Mouse (Mus musculus): ENCODE results near the gene Atp2c1. TPM values are rescaled to one million over a fixed set of nuclear protein-coding genes. Genes with fewer than 3 reads are reported as not detected.
A peak's percentile ranks its signal among the peaks of the same experiment; 100 is the strongest.

The Atp2c1 gene
- total and polyA plus RNA-seq, 3 experiments = 45.8 to 60.7 (median 51.7) TPM

- Histone ChIP-seq H3K9me3 (replicated peaks; ENCODE audit: low read length) (no peaks in the 10 kb centered on the region), H3K4me3 (replicated peaks in 1 of 3; ENCODE audit: low read depth in 2 of 3, low read length in 2 of 3, poor library complexity in 1 of 3) (no peak overlapping the region), H3K4me2 (ENCODE audit: insufficient read depth, low read depth, poor library complexity, severe bottlenecking) (no peak overlapping the region), H3K27me3 (replicated peaks) (peaks cover 9% of the 10 kb centered on the region), H3K27ac (ENCODE audit: insufficient read depth, low read depth) (no peak overlapping the region), H3K79me2 (replicated peaks; ENCODE audit: control insufficient read depth, extremely low read depth, insufficient read depth, poor library complexity, severe bottlenecking) (no peaks in the 10 kb centered on the region), H3K36me3 (replicated peaks in 1 of 2; ENCODE audit: control insufficient read depth in 1 of 2, insufficient read depth in 1 of 2, low read length in 1 of 2) (no peaks in the 10 kb centered on the region), H3K9ac (ENCODE audit: insufficient read depth, low read depth) (no peak overlapping the region), H3K4me1 (ENCODE audit: control insufficient read depth in 1 of 2, insufficient read depth in 2 of 2) (no peaks in the 10 kb centered on the region)
- DNase-seq (ENCODE audit: extremely low read depth) = no peak
- TF ChIP-seq CTCF (conservative IDR thresholded peaks at IDR 0.05 in 1 of 2, IDR thresholded peaks at IDR 0.05 in 1 of 2; ENCODE audit: low read depth in 2 of 2, low read length in 2 of 2) = no peak
- TF ChIP-seq ETS1 (conservative IDR thresholded peaks at IDR 0.05; ENCODE audit: low read depth, low read length) = no peak
- dilution Hi-C loops (cut with MboI; ENCODE audit: extremely low pct_ligation_motif_present, extremely low pct_unique_long_range_greater_than_20kb, low sequenced_read_pairs) (no loop called here), in situ Hi-C loops (cut with MboI; ENCODE audit: low pct_ligation_motif_present, low pct_unique_long_range_greater_than_20kb, low sequenced_read_pairs) (no loop called here)
These were observed 17.1 kb upstream of the Atp2c1 start for GRCm38 (mm10) chr9:105544013-105544750.

- dilution Hi-C loops (cut with MboI; ENCODE audit: extremely low pct_ligation_motif_present, extremely low pct_unique_long_range_greater_than_20kb, low sequenced_read_pairs) = no loop called here
- in situ Hi-C loops (cut with MboI; ENCODE audit: low pct_ligation_motif_present, low pct_unique_long_range_greater_than_20kb, low sequenced_read_pairs) = no loop called here
- Histone ChIP-seq H3K4me1 (ENCODE audit: control insufficient read depth in 1 of 2, insufficient read depth in 2 of 2) (peaks cover 0 to 10% of the 10 kb centered on the region in 2 experiments; a peak in 2 of 4 replicates), H3K4me3 (replicated peaks in 1 of 3; ENCODE audit: low read depth in 2 of 3, low read length in 2 of 3, poor library complexity in 1 of 3) (no peak overlapping the region), H3K27ac (ENCODE audit: insufficient read depth, low read depth) (no peak overlapping the region), H3K9me3 (replicated peaks; ENCODE audit: low read length) (no peaks in the 10 kb centered on the region), H3K4me2 (ENCODE audit: insufficient read depth, low read depth, poor library complexity, severe bottlenecking) (peak overlapping the region; percentile 54; the same call in 1 of the 2 replicates), H3K9ac (ENCODE audit: insufficient read depth, low read depth) (no peak overlapping the region), H3K36me3 (replicated peaks in 1 of 2; ENCODE audit: control insufficient read depth in 1 of 2, insufficient read depth in 1 of 2, low read length in 1 of 2) (no peaks in the 10 kb centered on the region), H3K27me3 (replicated peaks) (peaks cover 1% of the 10 kb centered on the region), H3K79me2 (replicated peaks; ENCODE audit: control insufficient read depth, extremely low read depth, insufficient read depth, poor library complexity, severe bottlenecking) (no peaks in the 10 kb centered on the region)
- no peak for DNase-seq (ENCODE audit: extremely low read depth)
- no peak for TF ChIP-seq SMC3 (IDR thresholded peaks at IDR 0.05; ENCODE audit: low read depth, low read length)
- TF ChIP-seq ETS1 (conservative IDR thresholded peaks at IDR 0.05; ENCODE audit: low read depth, low read length) = no peak
- no peak for TF ChIP-seq MAX (IDR thresholded peaks at IDR 0.05; ENCODE audit: low read length)
- TF ChIP-seq ELF1 (IDR thresholded peaks at IDR 0.05; ENCODE audit: low read depth, low read length) = no peak
- TF ChIP-seq E2F4 (IDR thresholded peaks at IDR 0.05; ENCODE audit: insufficient replicate concordance, low read depth, low read length) = no peak
- no peak for TF ChIP-seq MEF2A (IDR thresholded peaks at IDR 0.05; ENCODE audit: borderline replicate concordance, low read depth, low read length)
- no peak for TF ChIP-seq PAX5 (IDR thresholded peaks at IDR 0.05; ENCODE audit: low read length)
- no peak for TF ChIP-seq USF2 (conservative IDR thresholded peaks at IDR 0.05; ENCODE audit: low read depth, low read length)
- TF ChIP-seq JUND (conservative IDR thresholded peaks at IDR 0.05; ENCODE audit: low read depth, low read length) = no peak
- TF ChIP-seq NRF1 (IDR thresholded peaks at IDR 0.05; ENCODE audit: low read depth, low read length) = no peak
- no peak for TF ChIP-seq MAZ (IDR thresholded peaks at IDR 0.05; ENCODE audit: low read depth, low read length)
- TF ChIP-seq UBTF (IDR thresholded peaks at IDR 0.05; ENCODE audit: low read depth, low read length) = no peak
- no peak for TF ChIP-seq ZNF384 (IDR thresholded peaks at IDR 0.05; ENCODE audit: low read depth, low read length)
These were observed 10.4 kb upstream of the Atp2c1 start for GRCm38 (mm10) chr9:105537473-105537872.
